Mouse (Mus musculus) heart, adult 2 months (tissue): ENCODE results near the gene Sec22b.

Experiments used
- CTCF ChIP-seq: fragments of 200-600 bp; IDR thresholded peaks from 2 replicates; pipeline ENCODE4 v1.8.1; 2022; ENCODE audit warnings: antibody characterized with exemption, mild to moderate bottlenecking, moderate library complexity
- EP300 ChIP-seq: fragments of 200-500 bp; IDR thresholded peaks from 2 replicates; pipeline ENCODE4 v1.6.1; 2011; ENCODE audit warnings: low read depth, low read length, control low read depth; ENCODE audit not compliant: insufficient read depth
- POLR2A ChIP-seq: fragments of 200-500 bp; IDR thresholded peaks from 2 replicates; pipeline ENCODE4 v1.6.1; 2011; ENCODE audit warnings: mild to moderate bottlenecking, low read depth, low read length, control low read depth; ENCODE audit not compliant: insufficient read depth

- TF ChIP-seq CTCF = no peak
- no peak for TF ChIP-seq POLR2A
- no peak for TF ChIP-seq EP300
Observed at GRCm38 (mm10) chr3:97968191-97968590, 67.2 kb downstream of the Sec22b start.
